Mouse (Mus musculus): ENCODE data around the gene Mnd1.

The Mnd1 gene

DNA sequence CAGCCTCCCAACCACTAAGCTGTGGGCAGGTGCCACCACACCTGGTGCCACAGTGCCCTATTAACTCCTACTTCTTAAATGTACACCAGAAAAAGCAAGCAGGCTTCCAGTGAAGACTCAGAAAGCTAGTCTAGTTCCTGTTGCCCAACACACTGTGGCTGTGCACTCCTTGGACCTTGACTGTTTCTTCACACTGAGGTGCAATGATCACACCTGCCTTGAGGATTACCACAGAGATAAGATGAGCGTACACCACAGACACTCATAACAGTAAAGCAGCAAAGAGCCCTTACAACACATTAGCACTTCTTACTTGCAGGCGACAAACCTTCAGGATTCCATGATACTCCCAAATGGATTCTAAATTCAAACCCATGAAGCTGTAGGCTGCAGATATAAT, 62.7 kb downstream of the Mnd1 start:
- in situ Hi-C loops (cut with MboI, MseI) = no loop called here

DNA sequence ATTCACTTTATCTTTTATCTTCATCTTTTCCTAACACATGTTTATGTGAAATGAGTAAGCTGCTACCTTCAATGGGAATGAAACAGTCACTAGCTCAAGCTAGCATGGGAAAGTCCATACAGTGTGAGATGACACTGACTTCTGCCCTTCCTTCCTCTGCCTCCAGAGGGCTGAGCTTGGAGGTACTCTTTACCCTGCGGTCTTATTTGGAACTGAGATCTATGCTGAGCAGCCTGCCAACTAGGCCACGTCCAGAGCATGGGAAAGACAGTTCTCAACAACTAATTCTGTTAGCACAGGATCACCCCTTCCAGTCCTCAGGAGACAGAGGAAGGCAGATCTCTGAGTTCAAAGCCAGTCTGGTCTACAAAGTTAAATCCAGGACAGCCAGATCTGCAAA, 64.6 kb downstream of the Mnd1 start:
- in situ Hi-C loops (cut with MboI, MseI) = no loop called here

DNA sequence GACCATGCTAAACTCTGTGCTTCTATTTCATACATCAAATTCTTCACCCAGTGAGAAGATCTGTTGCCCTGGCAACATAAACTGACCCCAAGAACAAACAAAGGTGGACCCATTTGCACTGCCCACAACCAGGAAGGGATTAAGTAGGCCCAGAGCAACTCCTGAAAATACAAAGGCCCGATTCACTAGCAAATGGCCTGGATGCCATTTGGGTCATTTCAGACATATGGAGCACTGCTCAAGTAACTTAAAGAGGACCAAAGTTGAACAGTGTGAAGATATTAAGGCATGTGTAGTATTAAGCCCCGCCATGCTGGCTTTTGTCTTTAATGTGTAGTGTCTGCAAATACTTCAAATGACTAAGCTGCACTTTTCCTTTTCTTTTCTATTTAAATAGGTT, 68.7 kb downstream of the Mnd1 start:
- in situ Hi-C loops (cut with MboI, MseI) = no loop called here

GRCm38 (mm10) chr3:84086337-84086736, 69.2 kb downstream of the Mnd1 start:
- in situ Hi-C loops (cut with MboI, MseI) = no loop called here

DNA sequence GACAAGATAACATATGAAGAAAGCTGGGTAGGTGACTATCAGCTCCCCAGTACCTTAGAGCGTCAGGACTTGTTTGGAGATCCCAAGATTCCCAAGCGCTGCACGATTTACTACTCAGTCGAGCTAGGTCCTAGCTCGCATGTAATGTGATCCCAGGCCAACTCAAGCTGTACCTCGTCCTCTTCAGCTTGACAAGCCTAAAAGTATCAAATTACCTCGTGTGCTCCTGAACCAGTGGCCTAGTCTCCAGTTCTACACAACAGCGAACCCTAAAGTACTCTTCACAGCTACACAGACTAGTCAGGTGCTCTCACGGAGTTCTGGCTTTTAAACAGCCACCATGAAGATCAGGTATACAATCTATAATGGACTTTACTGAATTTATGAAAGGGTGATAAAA, 70.2 kb downstream of the Mnd1 start:
- in situ Hi-C loops (cut with MboI, MseI) = no loop called here

DNA sequence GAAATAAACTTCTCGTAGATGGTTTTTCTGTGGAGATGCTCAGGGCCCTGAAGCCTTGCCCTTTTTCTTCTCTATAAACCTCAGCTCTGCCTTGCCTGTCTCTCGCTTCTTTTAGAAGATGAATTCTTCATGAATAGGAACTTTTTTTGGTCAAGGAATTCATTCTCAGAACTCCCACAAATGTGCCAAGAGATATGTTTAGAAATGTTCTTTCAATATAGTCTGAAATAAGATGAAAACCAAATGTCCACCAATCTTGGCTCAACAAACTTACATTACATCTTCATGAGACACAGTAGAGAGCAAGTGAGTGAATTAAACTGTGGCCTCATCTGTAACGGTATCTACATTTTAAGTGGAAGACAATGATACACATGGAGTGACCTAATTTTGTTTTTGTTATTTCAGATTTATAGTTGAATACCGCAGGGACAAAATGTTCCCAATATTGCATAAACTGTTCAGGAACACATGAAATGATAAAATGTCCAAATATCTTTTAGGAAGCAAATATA, 74.3 kb downstream of the Mnd1 start:
- in situ Hi-C loops (cut with MboI, MseI) = no loop called here

DNA sequence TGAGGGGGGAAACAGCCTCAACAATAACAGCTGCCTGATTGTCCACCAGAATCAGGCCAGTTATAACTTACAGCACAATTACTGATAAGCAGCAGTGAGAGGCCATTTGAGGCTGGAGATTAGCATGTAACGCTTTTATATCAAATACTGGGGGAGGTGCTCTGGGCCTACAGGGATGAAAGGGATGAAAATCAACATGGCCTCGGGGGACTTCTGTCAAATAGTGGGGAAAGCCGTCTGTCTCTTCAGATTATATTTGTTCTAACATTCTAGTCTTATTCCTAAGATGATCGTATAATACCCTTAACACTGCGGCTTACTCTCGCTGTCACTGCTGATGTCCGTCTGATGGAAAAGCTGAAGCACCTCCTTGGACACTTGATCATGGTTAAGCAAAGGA, 75.5 kb downstream of the Mnd1 start:
- in situ Hi-C loops (cut with MboI, MseI) = no loop called here

- in situ Hi-C loops (cut with MboI, MseI) = no loop called here
Observed at GRCm38 (mm10) chr3:84077505-84077904, 78.1 kb downstream of the Mnd1 start.

GRCm38 (mm10) chr3:84076543-84077332, 78.8 kb downstream of the Mnd1 start:
- in situ Hi-C loops (cut with MboI, MseI) = no loop called here

DNA sequence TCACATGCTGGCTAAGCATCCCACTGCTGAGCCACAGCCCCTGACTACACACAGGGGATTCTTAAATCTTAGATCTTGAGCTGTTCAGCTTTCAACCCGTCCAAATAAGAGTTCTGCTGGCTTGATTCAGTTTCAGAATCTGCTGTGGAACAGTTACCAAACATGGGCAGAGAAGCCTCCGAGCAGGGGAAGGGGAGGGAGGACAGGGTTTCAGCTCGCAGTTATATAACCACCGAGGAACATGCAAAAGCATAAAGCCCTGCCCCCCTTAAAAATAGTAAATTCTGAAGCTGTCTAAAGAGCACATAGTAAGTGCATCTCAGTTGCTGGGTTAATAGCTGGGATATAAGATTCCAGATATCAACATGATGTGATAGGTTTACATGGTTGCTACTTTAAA, 80.1 kb downstream of the Mnd1 start:
- in situ Hi-C loops (cut with MboI, MseI) = no loop called here

- in situ Hi-C loops (cut with MboI, MseI) = no loop called here
Observed at GRCm38 (mm10) chr3:84074777-84075176, 80.8 kb downstream of the Mnd1 start.

- in situ Hi-C loops (cut with MboI, MseI) = no loop called here
Observed at GRCm38 (mm10) chr3:84071641-84072040, 83.9 kb downstream of the Mnd1 start.

DNA sequence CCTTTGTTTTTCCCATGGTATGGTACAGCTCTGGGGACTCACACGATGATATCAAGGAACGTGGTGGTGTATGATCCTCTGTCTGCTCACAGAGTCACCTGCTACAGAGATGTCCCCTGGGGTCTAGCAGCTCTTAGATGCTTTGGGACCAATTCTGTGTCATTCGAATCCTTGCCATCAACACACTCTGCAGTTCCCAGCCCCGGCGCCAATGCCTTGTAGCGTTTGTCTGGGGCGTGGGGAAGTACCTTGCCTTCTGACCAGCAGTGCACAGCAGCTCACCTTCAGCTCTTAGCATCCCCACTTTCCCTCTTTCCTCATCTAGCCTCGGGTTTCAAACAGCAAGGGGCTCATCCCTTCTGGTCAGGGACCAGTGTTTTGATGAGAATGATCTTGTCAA, 84.8 kb downstream of the Mnd1 start:
- in situ Hi-C loops (cut with MboI, MseI) = no loop called here

- in situ Hi-C loops (cut with MboI, MseI) = no loop called here
Observed at GRCm38 (mm10) chr3:84068831-84069709, 86.5 kb downstream of the Mnd1 start.

DNA sequence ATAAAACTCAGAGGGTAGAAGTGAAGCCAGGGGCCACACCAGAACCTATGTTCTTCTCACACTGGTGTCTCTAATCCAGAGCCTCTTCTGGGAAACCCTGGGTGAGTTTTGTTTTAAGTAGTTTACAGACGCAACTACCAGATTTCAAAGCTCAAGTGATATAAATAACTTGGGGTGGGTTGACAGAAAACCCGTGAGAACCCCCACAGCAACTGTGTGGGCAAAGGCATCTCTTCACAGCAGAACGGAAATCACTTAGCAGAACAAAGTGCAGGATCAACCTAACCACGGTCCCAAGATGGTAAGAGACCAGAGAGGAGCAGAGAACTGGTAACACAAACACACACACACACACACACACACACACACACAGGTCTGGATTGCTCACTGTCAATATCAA, 89.8 kb downstream of the Mnd1 start:
- in situ Hi-C loops (cut with MboI, MseI) = no loop called here

- in situ Hi-C loops (cut with MboI, MseI) = no loop called here
Observed at GRCm38 (mm10) chr3:84063369-84063914, 92.1 kb downstream of the Mnd1 start.

- in situ Hi-C loops (cut with MboI, MseI) = no loop called here
Observed at GRCm38 (mm10) chr3:84061523-84062453, 93.8 kb downstream of the Mnd1 start.

- in situ Hi-C loops (cut with MboI, MseI) = no loop called here
Observed at GRCm38 (mm10) chr3:84060946-84061345, 94.6 kb downstream of the Mnd1 start.

DNA sequence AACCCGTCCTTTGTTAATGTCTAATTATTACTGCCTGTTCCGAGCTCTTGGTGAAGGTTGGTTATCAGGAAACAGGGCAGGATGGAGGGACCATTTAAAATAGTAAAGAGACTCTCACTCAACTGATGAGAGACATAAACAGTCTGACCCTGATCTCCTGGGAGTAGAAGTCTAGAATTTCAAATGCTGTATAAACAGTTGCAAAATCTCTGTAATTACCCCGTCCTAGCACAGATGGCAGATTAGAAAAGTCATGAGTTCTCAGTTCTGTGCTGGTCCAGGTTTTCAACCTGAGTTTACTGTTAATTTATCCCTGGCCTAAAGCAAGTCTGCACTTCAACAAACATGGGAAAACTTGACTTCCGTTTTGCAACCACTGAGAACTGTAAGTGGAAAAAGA, 95.5 kb downstream of the Mnd1 start:
- in situ Hi-C loops (cut with MboI, MseI) = no loop called here

DNA sequence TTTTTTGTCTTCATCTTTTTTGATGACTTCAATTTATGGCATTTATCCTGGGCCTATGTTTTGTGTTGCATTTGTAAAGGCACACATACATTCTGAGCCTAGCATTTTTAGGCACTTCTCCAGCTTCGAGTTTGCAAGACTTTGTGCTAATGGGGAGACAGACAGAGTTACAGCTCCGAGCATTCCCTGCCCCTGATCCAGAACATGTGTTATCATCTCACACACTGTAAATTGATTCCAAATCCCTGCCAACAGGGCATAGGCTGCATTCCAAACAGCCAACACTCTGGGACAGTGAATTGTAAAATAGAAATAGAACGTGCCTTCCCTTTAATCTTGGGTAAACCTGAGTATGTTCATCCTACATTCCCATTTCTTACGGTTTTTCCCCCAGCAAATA, 95.9 kb downstream of the Mnd1 start:
- in situ Hi-C loops (cut with MboI, MseI) = no loop called here

DNA sequence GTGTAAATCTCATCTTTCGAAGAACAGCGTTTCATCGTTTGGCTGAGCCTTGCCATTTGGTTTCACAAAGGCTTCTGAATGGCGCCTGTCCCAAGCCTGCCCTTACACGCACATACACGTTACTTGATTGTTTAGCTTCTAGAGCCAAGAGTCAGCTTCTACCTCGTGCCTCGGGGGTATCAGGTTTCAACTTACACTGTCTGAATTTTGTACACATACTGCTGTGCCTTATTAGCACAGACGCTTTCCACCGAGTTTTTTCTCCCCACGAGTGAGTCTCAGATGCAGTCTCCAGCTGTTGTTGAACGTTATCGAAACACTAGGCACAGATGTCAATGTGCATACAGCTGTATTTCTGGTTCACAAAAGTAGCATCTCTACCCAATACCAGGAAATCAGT, 96.3 kb downstream of the Mnd1 start:
- in situ Hi-C loops (cut with MboI, MseI) = no loop called here

Measured in regulatory T cell (primary cell).